Mouse (Mus musculus) left cerebral cortex, postnatal 14 days (tissue): Measurements from ENCODE around the gene Fam19a3. TPM values are rescaled to one million over a fixed set of nuclear protein-coding genes. Genes with fewer than 3 reads are reported as not detected.
"Not testable (repeated sequence)": the region's sequence is repeated elsewhere in the genome, so short reads cannot be mapped to it uniquely, and the experiment has no call there.

Source experiments
- DNase-seq, 2 experiments: peaks; one replicate each; pipeline ENCODE4 v3.0.0; 2021 to 2022; ENCODE audit warnings: low spot score in 2 of 2, mixed read lengths in 1 of 2
- intact Hi-C: fragments of 180-260 bp; cut with DNase I; formaldehyde crosslinking; loops from one replicate; pipeline ENCODE4 v1.15.1; 2025
- long read RNA-seq, 2 experiments: library from polyadenylated mRNA; stranded (forward); transcript quantifications; one replicate each; pipeline ENCODE4 v2.0.0; 2021
- total RNA-seq, 2 experiments: library from RNA; stranded (reverse); gene quantifications; 2 replicates each; pipeline ENCODE4 v1.2.3; 2021

Gene Fam19a3
- total RNA-seq = not detected
- long read RNA-seq, experiment 1 = 0 reads
- long read RNA-seq, experiment 2 = 0 reads

DNA sequence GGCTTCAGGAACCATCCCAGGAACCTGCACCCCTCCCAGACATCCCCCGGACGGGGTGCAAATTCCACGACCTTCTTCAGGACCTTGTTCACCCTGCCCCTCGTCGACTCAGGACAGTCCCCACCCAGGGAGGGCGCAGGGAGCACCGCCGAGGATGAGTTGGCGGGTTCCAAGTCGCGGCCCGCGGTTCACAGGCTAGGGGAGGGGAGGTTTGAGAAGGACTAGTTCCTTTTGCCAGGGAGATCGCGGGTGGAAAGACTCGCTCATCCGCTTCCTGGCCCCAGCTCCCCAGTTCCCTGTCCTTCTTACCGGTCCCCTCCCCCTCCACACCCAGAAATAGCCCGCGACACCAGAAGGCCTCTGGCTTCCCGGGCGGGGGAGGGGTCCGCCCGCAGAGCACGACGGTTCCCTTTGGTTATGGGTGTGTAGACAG lies at the start of gene Fam19a3:
Gene Fam19a3 (minus strand): TSS at position 370 of the 433 bp plus-strand sequence.
- DNase-seq = no peak
- intact Hi-C loops = loop anchor here (2.0 to 5.0 kb wide), 2 partner anchors 67 to 281 kb away; no protein-coding TSS in a partner anchor

DNA sequence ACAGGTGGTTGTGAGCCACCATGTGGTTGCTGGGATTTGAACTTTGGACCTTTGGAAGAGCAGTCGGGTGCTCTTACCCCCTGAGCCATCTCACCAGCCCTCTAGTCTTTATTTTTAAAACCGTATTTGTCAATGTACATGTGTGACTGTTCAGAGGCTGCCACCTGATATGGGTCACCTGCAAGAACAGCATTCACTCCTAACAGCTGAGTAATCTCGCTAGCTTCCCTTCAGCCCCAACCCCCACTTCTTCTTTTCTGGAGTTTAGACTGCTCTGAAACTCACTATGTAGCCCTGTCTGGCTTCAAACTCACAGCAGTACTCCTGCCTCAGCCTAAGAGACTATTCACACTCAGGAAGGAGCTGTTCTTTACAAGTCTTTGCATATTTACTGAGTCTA lies 40.8 kb upstream of the Fam19a3 start:
- intact Hi-C loops = no loop called here
- no peak for DNase-seq

- no peak for DNase-seq
- intact Hi-C loops = no loop called here
Observed at GRCm38 (mm10) chr3:104820426-104820825, 38.8 kb upstream of the Fam19a3 start.

DNA sequence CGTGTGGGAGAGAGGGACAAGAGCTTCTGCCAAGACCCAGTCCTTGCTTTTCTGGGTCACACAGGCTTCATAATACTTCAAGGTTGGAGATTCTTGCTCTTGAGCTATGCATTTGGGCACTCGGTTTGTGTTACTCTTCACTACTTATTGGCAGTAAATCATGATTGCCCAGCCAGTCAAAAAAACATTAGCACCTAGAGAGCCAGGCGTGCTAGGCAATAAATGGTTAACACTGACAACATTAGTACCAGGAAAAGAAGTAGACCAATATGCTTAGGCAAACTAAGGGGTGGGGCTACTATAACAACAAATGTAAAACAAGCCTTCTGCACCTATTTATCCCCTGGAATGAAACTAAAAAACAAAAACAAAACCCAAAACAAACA lies 37.1 kb upstream of the Fam19a3 start:
- intact Hi-C loops = no loop called here
- DNase-seq = no peak

DNA sequence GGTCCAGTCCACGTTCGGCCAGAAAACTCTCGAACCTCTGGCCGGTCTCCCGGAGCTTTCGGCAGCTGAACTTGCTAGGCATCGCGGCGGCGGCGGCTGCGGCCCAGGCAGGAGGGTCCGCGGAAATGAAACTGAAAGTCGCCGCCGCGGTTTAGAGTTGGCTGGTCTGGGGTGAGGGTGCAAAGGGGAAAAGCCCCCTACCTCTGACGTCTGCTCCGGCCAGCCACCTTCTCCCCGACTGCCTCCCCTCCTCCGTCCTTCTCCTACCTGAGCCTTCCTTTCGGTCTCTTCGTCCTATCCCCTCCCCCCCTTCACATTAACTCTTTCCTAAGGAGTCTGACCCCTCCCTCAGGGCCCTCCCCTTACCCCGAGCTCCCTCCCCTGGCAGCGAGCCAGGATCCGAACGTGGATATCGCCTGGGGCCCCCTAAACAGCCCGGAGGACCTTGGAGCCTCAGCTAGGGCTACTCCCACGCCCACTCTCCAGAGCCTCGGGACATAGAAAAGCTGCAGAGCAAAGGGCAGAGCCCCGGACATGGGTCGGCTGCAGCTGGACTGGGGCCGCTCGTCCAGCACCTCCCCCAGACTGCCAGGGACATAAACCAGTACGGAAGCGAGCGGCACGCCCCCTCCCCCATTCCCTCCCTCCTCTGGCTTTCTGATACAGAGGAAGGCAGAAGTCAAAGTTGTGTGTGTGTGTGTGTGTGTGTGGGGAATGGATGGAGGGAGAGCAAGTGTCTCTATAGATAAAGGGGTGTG lies 36.5 kb upstream of the Fam19a3 start, which contains the start of gene Mov10:
Gene Mov10 (minus strand): TSS at position 573 of the 758 bp plus-strand sequence.
- DNase-seq = peak; percentile 47 to 64
- intact Hi-C loops = no loop called here

GRCm38 (mm10) chr3:104817481-104817990 lies 35.9 kb upstream of the Fam19a3 start:
- DNase-seq = peak; percentile 52
- intact Hi-C loops = no loop called here

DNA sequence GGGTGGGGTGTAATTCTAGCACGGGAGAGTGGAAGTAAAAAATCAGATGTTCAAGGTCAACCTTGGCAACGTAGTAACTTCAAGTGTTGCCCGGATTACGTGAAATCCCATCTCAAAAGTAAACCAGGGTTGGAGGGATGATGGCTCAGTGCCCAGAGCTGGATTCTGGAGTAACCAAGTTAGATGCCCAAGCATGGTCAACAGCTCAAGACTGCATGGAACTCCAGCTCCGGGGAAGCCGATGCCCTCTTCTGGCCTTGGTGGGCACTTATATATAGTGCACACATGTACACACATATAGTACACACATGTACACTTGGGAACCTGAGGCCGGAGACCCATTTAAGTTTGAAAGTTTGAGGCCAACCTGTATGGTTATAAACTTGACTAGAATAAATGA lies 34.5 kb upstream of the Fam19a3 start:
- no peak for DNase-seq
- intact Hi-C loops = no loop called here

GRCm38 (mm10) chr3:104815346-104815745 lies 33.7 kb upstream of the Fam19a3 start:
- no peak for DNase-seq
- intact Hi-C loops = no loop called here

DNA sequence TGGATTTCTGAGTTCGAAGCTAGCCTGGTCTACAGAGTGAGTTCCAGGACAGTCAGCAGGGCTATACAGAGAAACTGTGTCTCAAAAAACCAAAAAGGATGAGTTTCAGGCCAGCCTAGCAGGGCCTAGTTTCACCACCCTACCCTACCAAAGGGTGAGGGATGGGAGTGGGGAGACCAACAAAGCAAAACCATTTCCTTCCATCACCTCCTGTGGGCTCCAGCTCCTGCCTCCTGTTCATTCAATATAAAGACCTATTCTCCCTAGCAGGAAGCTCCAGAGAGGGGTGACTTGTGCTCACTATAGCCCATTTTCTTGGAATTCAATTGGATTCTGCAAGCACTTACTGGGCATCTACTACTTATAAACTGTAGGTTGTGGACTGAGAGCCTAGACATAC lies 33.1 kb upstream of the Fam19a3 start:
- intact Hi-C loops = no loop called here

GRCm38 (mm10) chr3:104813227-104813626 lies 31.6 kb upstream of the Fam19a3 start:
- DNase-seq, intact Hi-C loops: not testable (repeated sequence)

More for the DNA sequence above, 33.1 kb upstream of the Fam19a3 start:
- DNase-seq = no peak

DNA sequence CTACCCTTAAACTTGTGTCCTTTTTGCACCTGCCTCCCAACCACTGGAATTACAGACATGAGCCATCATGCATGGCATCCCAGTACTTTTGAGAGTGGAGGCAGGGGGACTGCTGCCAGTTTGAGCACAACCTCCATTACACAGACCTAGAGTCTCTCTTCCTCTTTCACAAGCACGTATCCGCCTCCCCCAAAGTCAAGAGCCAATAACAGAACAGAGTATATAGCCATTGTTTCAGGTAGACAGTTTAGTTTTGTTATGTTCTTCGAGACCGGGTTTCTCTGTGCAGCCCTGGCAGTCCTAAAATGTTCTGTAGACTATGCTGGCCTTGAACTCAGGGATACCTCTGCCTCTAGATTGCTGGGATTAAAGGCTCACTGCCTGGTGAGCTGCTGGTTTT lies 30.6 kb upstream of the Fam19a3 start:
- intact Hi-C loops = no loop called here
- no peak for DNase-seq

DNA sequence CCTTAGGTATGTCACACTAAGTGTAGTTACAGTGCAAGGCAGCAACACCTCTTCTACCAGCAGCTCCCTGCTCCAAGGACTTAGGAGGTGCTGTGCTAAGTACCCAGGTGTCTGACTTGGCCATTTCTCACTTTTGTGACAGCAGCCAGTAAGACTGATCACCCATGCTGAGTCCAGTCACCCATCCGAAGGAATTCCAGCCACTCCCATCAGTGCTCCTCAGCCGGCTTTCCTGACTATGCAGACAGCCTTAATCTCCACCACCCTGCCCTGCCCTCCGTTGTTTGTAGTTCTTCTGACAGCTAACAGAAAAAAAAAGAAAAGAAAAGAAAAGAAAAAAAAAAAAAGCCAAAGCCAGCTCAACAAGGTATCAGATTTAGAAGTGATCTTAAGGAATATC lies 30.1 kb upstream of the Fam19a3 start:
- DNase-seq = no peak
- intact Hi-C loops = no loop called here

GRCm38 (mm10) chr3:104805539-104805938 lies 23.9 kb upstream of the Fam19a3 start:
- DNase-seq = no peak
- intact Hi-C loops = no loop called here

DNA sequence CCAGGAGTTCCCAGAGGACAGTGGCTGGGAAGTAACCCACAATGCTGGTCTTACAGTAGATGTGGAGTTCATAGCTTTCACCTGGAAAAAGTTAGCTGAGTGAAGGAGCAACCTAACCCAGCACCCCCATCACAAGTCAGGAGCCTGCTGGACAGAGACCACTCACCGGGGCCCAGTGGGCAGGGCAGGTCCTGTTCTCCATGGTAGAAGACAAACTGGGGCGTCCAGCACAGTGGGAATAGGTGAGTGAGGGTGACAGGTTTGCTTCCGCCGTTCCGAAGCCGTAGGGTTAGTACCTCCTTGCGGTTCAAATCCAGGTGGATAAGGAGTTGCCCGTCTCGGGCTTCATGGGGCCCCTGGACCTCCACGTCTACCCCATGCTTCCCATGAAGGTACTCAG lies 22.7 kb upstream of the Fam19a3 start:
- intact Hi-C loops = no loop called here
- no peak for DNase-seq

DNA sequence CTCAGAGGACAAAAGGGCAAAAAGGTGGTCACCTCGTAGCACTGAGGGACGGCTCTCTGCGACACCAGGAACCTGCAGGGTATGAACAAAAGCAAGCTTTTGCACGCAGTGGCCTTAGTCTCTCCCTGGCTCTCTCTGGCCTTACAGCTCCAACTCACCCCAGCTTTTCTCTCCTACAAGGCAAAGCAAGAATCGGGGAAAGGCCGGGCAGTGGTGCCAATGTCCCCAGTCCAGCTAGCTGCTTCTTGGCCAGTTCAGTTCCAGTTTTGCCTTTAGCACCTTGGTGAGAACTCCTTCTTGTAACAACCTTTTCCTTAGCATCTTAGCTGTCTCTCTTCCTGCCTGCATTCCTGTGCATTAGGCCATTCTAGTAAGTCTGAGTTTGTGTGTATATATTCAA lies 19.8 kb upstream of the Fam19a3 start:
- intact Hi-C loops = no loop called here
- DNase-seq = no peak

DNA sequence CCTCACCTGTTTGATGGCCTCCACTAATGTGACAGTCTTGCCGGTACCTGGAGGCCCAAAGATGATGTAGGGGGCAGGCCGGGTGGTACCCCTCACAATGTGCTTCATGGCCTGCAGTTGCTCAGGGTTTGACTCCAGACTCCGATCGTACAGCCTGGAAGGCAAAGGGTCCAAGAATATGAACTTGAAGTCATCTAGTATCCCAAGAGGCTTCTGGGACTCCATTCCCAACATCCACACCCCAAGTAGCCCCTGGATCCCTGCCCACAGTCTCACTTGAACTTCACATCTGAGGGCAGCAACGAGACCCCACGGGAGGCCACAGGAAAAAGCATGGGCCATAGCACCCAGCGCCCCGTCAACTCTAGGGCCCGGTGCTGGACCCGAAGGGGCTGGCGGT lies 19.0 kb upstream of the Fam19a3 start:
- intact Hi-C loops = no loop called here
- DNase-seq = no peak

GRCm38 (mm10) chr3:104796430-104797082 lies 14.9 kb upstream of the Fam19a3 start:
- intact Hi-C loops = no loop called here
- no peak for DNase-seq

DNA sequence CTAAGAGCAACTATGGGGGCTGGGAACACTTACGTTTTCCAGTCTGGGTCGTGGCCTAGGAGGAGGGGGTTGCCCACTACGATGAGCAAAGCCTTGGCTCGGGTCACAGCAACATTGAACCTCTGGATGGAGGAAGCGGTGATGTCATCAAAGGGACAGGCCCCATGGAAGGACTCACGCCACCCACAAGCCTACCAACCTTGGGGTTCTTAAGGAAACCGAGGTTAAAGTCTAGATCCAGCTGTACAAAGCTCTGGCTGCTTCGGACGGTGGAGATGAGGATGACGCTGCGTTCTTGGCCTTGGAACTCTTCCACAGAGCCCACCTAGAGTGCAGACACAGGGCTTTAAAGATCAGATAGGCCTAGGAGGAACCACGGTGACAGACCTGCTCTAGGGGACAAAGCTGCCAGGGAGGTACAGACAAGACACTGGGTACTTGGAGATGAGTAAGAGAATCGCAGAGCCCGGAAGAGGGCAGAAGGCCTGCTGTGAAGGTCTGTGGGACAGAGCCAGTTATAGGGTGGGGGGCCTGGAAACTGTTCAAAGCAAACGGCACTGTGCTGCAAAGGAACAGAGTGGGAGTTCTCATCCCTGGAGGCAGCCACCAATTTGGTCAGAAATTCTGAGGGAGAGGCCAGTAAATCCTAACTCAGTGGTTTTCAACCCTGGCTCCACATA lies 14.2 kb upstream of the Fam19a3 start:
- no peak for DNase-seq
- intact Hi-C loops = no loop called here

DNA sequence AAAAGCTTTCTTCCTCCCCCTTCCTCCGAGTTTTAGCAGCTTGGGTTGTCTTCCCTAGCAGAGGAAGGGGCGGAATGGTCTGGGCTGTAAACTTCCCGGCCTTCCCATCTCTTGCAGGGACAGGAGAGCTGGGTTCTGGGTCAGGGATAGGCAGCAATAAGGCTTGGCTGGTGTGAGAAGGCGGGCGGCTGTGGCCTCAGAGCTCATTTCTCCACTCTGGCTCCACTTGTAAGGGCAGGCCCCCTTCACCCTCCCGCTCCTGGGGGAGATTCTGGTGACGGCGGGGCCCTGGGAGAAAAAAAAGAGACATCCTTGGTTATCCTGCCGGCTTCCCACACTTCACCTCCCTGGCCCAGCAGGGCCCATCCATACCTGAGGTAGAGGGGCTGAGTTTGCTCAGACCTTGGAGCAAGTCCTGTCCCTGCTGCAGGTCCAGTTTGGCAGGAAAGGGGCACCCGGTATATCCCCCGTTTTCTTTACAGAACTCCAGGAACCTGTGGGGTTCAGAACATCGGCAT lies 13.4 kb upstream of the Fam19a3 start:
- intact Hi-C loops = loop anchor here (5.0 kb wide), 1 partner anchor 67 kb away; the partner anchor contains the start of genes Capza1 and St7l
- DNase-seq = no peak
